1 mouse cellular context compared by ENCODE assay signal in the genomic region with DNA sequence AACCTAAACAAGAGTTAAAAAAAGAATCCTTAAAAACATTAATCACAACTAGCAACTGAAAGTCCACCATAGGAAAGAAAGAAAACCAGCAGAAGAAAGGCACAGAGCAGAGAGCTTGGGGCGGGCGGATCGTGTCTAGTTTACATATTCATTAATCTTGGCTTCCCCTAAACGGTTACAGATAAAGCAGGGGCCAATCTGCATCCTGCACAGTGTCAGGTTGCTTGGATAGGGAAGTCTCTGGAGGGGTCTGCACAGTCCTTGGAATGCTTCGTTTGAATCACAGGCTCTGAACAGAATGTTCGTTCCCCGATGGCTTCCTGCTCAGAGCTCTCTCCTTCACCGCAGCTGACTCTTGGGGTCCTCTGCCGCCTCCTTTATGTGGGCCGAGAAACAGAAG.
A peak's percentile ranks its signal among the peaks of the same experiment; 100 is the strongest.
TF ChIP-seq lines count a peak whose summit lies in the region.

No protein-coding gene starts in this region.

TF ChIP-seq in MEL, 35 proteins besides CTCF, POLR2A, EP300 and RAD21 (continued from another document):
- no peak for TF ChIP-seq KAT2A (conservative IDR thresholded peaks at IDR 0.05; ENCODE audit: low read depth, low read length)
- no peak for TF ChIP-seq ETS1 (IDR thresholded peaks at IDR 0.05; ENCODE audit: low read depth, low read length)
- no peak for TF ChIP-seq ZC3H11A (IDR thresholded peaks at IDR 0.05; ENCODE audit: low read depth, low read length)
- TF ChIP-seq UBTF (IDR thresholded peaks at IDR 0.05; ENCODE audit: borderline replicate concordance, insufficient read depth, low read depth, low read length): 0 out of 2 replicates have a peak, but pooled peaks have one; percentile 17
- peak; percentile 68 for TF ChIP-seq MYB (IDR thresholded peaks at IDR 0.05; ENCODE audit: low read depth, low read length)
- no peak; the same call in 1 of the 2 replicates for TF ChIP-seq TAL1 (IDR thresholded peaks at IDR 0.05; ENCODE audit: low read length)
- TF ChIP-seq TBP (IDR thresholded peaks at IDR 0.05; ENCODE audit: low read depth, low read length): 0 out of 2 replicates have a peak, but pooled peaks have one; percentile 24
- peak; percentile 51; the same call in 1 of the 2 replicates for TF ChIP-seq RCOR1 (IDR thresholded peaks at IDR 0.05; ENCODE audit: low read depth, low read length)
- no peak for TF ChIP-seq POLR2AphosphoS2 (IDR thresholded peaks at IDR 0.05; ENCODE audit: low read length)
- TF ChIP-seq CHD1 (IDR thresholded peaks at IDR 0.05; ENCODE audit: low read depth, low read length): no peak
- TF ChIP-seq TCF12 (IDR thresholded peaks at IDR 0.05; ENCODE audit: low read depth, low read length): no peak; the same call in 1 of the 2 replicates
- TF ChIP-seq MAFK (IDR thresholded peaks at IDR 0.05; ENCODE audit: borderline replicate concordance, low read depth, low read length): no peak
- TF ChIP-seq CHD2 (IDR thresholded peaks at IDR 0.05; ENCODE audit: low read length): no peak
- no peak for TF ChIP-seq ZKSCAN1 (IDR thresholded peaks at IDR 0.05; ENCODE audit: low read depth, low read length)
- TF ChIP-seq USF2 (IDR thresholded peaks at IDR 0.05; ENCODE audit: borderline replicate concordance in 1 of 2, insufficient read depth in 1 of 2, low read depth in 1 of 2, low read length in 2 of 2): no peak
- TF ChIP-seq E2F4 (IDR thresholded peaks at IDR 0.05; ENCODE audit: borderline replicate concordance, low read depth, low read length): no peak
- TF ChIP-seq GABPA (IDR thresholded peaks at IDR 0.05; ENCODE audit: low read depth, low read length): no peak
- no peak for TF ChIP-seq ELF1 (IDR thresholded peaks at IDR 0.05; ENCODE audit: low read depth, low read length)
- no peak for TF ChIP-seq ZMIZ1 (IDR thresholded peaks at IDR 0.05; ENCODE audit: low read depth, low read length)
- TF ChIP-seq MXI1 (IDR thresholded peaks at IDR 0.05; ENCODE audit: low read depth, low read length): 0 out of 2 replicates have a peak, but pooled peaks have one; percentile 10
- TF ChIP-seq GATA1 (IDR thresholded peaks at IDR 0.05; ENCODE audit: low read depth, low read length): peak; percentile 86
- TF ChIP-seq JUND (IDR thresholded peaks at IDR 0.05; ENCODE audit: low read depth, low read length): no peak
- TF ChIP-seq ZNF384 (IDR thresholded peaks at IDR 0.05; ENCODE audit: low read depth, low read length): no peak
- TF ChIP-seq MAX (IDR thresholded peaks at IDR 0.05; ENCODE audit: low read length): no peak
- no peak for TF ChIP-seq NRF1 (IDR thresholded peaks at IDR 0.05; ENCODE audit: insufficient read depth, low read depth, low read length, poor library complexity, severe bottlenecking)
- no peak for TF ChIP-seq SMC3 (IDR thresholded peaks at IDR 0.05; ENCODE audit: low read depth, low read length)
- TF ChIP-seq SIN3A (IDR thresholded peaks at IDR 0.05; ENCODE audit: low read length): no peak
- TF ChIP-seq MAZ (IDR thresholded peaks at IDR 0.05; ENCODE audit: low read depth, low read length): no peak
